Mouse (Mus musculus): ENCODE measurements around the gene Dip2c. TPM values are rescaled to one million over a fixed set of nuclear protein-coding genes. Genes with fewer than 3 reads are reported as not detected.

Dip2c gene
- total RNA-seq, 2 experiments from 2014 or later = 10.8 to 11.4 TPM

DNA sequence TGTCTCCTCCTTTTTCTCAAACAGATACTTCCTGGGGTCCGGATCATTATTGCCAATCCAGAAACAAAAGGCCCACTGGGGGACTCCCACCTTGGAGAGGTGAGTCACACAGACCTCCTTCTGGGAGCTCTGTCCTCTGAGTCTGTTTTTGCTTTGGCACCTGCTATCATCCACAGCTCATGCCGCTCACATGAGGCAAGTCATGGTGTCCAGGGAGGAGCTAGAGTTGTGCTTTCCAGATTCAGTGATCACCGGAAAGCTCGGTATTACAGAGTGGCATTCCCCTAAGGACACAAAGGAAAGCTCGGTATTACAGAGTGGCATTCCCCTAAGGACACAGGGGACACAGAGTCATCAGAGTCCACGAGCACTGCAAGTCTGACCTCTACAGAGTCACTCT is 380.3 kb downstream of the Dip2c start:
- DNase-seq (ENCODE audit: low spot score) = no peak

DNA sequence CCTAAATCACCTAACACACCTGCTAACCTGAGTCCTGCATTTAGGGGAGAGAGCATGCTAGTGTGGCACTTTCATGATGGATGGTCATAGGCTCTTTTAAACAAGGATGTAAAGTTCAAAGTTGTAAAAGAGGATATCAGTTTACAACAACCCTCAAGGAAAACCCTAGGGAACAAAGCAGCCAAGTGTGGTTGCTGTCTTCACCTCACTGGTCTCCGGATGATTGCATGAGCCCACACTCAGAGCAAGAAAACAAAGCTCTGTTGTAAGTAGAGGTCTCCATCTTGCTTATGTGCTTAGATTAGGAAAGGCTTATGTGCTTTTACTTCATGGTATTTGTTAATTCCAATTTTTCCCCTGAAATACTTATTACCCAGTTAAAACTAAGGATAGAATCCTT is 384.4 kb downstream of the Dip2c start:
- no peak for DNase-seq (ENCODE audit: low spot score)

DNA sequence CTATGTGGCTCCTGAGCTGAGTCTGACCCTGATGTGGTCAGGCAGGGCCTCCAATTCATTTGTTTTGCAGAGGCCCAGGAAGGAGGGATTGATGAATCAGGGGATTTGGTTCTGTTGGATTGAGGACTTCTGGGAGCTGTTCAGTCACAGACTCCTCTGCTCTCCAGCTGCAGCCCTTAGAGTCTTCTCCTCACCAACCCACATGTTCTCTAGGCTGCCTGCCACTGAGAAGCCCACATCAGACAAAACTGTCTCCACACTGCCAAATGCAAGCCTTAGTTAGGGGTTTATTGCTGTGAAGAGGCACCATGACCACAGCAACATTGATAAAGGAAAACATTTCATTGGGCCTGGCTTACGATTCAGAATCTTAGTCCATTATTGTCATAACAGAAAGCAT is 387.3 kb downstream of the Dip2c start:
- DNase-seq (ENCODE audit: low spot score) = no peak

DNA sequence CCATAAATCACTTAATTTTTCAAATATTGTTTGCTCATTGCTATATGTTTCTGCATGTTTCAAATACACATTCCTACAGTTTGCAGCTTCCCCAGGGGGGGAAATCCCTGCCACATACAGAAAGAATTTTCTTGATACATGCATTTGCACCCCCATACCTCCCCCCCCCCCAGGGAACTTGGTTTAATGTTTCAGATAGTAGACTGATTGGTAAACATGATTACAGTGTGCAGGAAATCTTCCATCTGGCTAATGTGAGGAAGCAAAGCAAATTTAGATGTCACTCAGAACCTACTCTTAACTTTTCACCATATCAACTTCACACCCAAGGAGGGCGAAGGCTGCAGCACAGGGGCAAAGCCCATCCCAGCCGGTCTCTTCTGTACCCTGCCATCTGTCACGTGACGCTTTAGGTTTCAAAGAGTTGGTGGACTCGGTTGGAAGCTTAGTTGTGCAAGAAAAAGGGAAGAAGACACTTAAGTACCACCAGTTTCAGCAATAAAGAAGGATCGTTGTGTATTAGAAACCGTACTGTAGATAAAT is 391.7 kb downstream of the Dip2c start:
- no peak for DNase-seq (ENCODE audit: low spot score)

DNA sequence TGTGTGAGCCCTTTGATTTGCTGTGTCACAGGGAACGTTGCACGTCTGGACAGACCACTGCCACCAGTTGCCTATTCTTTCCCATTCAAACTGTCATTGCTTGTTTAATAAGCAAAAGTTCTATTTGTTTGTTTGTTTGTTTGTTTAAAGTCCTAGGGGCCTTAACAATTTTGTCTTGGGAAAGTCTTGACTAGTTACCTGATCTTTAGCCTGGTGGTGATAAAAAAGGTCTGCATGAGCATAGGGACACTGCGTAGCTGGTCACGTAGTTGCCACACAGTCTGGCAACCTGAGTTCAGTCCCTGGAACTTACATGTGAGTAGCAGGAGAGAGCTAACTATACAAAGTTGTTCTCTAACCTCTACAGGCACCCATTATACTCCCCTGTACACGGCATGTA is 392.9 kb downstream of the Dip2c start:
- DNase-seq (ENCODE audit: low spot score) = no peak

DNA sequence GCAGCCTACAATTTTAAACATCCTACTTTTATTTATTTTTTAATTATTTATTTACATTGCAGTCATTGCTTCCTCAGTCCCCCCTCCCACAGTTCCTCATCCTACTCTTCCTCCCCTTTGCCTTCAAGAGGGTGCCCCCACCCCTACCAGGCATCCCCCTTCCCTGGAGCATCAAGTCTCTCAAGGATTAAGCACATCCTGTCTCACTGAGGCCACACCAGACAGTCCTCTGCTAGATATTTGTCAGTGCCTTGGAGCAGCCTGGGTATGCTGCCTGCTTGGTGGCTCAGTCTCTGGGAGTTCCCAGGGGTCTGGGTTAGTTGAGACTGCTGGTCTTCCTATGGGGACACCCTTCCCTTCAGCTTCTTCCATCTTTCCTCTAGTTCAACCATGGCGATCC is 397.8 kb downstream of the Dip2c start:
- no peak for DNase-seq (ENCODE audit: low spot score)

DNA sequence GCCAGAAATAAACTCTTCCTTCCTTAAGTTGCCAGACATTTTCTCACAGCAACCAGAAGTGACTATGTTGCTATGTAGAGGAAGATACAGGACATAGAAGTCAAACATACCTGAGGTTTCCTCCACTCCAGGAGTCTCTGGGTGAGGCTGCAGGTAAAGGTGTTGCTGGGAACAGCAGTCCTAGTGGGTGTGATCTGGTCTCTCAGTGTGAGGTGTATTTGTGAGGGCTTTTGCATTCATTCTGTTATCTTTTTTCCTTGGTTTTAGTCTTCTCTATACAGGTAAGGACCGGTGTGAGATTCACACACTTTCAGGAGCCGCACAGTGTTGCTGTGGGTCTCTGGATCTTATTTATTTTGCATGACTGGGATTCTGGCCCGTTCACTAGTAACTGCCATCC is 405.2 kb downstream of the Dip2c start:
- no peak for DNase-seq (ENCODE audit: low spot score)

DNA sequence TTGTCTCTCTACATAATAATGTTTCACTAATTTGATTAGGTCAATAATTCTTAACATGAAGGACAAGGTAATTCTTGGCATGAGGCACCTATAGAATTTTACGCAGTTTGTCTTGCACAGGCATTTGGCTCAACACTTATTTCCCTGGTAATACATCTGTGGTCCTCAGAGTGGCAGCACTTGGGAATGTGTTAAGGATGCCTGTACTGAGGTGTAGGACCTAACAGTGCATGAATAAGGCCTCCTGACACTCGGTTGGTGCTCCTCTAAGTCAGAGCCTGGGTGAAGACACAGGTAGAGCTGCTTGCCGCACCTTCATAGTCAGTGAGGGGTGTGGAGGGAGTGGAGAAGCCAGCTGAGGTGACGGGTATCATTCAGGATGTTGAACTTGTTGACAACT is 407.0 kb downstream of the Dip2c start:
- DNase-seq (ENCODE audit: low spot score) = no peak

DNA sequence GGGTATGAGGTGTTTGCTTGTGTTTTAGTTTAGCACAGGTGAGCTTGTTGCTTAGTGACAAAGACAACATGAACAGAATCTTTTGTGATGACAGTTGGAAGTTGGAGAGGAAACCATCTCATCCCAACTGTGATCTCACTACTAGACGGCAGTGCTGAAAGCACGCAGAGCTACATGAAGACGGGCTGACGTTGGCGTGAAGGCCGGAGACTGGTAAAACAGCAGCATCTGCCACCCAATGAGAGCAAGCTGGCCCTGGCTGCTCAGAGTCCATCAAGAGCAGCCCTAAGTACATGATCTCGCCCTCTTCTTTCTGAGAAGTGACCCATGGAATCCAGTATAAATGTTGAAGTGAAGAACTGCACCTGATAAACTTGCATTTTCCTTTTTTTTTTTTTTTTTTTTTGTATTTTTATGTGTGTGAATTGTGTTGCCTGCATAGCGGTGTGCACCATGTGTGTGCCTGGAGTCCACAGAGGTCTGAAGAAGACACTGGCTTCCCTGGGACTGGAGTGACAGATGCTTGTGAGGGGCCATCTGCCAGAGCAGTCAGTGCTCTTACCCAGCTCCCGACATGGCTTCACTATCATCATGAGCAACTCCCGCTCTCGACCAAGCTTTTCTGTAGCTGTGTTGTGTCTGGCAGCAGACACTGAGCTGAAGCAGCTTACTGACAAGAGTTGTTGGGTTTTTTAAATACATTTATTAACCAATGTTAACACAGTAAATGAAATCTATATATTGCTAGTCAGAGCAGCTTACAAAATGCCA is 408.0 kb downstream of the Dip2c start:
- DNase-seq (ENCODE audit: low spot score) = no peak

DNA sequence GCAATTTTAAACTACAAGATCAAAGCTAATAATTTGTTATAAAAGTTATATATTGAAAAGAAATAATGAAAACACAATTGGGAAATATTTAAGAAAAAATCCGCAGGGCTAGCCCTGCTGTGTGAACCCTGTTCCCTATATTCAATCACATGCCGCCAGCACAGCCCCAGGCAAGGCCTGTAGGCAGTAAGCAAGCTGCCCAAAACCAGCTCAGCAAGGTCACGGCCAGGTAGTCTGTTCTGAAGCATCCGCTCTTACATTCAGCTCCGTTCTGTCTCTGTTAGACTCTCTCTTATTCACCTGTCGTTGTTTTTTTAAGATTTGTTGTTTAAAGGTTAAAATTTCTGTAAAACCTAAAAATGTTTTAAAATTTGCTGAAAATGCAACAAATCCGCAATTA is 409.9 kb downstream of the Dip2c start:
- no peak for DNase-seq (ENCODE audit: low spot score)

DNA sequence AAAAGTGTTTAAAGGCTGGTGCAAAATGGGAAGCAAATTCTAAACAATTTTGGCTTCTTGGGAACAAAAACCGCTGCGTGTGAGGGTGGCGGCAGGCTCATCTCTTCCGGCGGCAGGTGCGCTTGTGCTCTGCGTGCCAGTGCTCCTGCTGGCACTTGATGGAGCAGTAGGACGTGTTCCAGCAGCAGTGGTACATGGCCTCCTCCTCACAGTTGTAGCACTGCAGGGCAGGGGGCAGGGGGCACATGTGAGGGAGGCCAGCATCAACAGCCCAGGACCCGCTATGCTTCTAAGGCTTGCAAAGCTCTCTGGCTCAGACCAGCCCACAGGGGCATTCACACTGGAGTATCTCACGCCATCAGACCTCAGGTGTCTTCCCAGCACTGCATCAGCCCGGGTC is 410.4 kb downstream of the Dip2c start:
- DNase-seq (ENCODE audit: low spot score) = no peak

DNA sequence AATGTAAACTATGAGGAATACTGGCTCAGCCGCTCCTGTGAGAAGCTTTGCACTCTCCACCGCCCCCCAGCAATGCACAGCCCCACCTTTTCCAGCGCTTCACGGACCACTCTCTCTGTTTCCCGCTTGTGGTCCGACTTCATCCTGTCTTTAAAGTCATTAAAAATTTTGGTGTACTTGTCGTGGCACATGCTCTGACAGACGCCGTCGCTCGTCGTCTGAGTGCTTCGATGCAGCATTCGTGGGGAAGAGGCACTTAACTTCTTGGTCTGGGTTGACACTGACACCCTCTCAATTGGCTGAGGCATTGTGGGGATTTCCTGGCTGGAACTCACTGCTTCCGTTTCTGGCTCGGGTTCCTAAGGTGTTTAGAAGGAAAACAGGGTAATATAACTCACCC is 413.0 kb downstream of the Dip2c start:
- no peak for DNase-seq (ENCODE audit: low spot score)

DNA sequence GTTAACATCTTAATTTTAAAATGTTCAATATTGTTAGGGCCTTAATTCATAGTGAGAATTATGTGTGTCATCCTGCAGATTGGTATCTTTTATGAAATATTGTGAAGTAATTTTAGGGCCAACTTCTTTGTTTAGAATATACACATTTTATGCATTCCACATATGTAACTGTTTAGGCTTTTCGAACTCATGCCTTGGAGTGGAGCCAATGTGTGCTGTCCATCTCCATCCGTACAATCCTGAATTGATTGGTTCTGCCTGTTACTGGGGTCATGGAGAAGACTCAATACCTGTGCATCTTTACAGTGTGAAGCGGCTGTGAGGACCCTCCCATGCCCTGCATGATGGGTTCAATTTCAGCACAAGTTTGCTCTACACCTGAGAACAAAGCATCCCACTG is 416.5 kb downstream of the Dip2c start:
- DNase-seq (ENCODE audit: low spot score) = no peak

DNA sequence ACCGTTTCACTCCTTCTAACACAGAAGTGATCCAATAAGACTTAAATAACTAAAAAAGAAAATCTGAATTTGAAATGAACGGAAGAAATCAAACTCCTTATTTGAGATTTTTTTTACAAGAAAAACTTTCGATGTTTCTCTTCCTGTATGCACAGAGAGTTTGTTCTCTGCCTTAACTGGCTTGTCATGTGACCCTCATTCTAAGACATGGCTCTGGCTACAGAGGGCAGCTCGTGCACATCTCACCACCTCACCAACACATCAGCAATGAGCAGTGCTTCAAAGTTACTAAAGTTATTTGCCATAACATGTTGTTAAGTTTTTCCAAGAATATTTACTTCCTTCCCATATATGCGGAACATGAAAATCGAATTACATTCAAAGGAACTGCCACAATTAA is 418.3 kb downstream of the Dip2c start:
- DNase-seq (ENCODE audit: low spot score) = no peak

DNA sequence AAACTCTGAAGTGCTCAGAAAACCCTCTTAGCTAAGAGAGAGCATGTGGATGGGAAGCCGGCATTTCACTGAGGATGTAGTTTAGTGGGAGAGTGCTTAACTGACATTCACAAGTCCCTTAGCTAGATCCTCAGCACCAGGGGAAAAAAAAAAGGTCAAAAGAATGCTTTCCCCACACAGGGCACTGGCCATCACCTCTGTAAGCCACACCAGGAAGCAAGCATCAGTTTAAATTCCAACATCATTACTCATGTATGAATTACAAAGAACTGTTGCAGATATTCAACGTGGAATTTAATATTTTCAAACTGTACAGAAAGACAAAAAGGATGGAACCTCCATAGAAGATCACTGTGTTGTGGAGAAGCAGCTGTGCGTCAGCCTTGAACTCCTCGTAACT is 419.1 kb downstream of the Dip2c start:
- no peak for DNase-seq (ENCODE audit: low spot score)

DNA sequence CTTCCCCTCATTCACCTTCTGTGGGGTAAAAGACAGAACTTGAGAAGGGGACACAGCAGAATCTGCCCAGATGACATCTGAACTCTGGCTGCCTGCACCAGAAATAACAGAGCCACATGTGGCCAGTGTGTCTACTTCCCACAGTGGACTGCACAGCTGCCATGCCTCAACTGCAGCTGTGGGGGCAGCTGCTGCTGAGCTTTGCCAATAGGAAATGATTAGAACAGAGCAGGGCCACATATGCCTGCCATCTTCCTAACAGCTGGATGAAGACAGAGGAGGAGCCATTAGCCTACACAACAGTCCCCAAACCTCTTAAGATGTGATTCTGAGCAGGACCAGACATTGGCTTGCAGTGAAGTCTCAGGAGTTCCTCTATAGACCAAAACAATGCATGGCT is 419.5 kb downstream of the Dip2c start:
- DNase-seq (ENCODE audit: low spot score) = no peak

DNA sequence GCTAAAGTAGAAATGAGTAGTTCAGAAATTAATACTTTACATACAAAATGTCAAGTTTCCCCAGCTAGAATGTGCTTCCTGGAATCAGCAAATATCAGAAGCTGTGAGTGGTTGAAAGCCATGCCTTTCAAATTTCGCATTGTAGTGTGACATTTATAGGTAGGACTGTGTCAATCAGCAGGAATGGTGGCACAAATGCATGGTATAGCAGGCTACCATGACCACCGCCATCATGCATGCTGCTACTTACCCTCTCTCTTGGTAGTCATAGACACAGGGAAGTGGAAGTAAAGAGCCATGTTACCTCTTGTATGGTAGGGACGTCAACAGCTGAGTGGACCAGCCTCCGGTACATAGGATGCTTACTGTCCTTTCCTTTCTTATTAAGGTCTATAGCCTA is 421.0 kb downstream of the Dip2c start:
- no peak for DNase-seq (ENCODE audit: low spot score)

DNA sequence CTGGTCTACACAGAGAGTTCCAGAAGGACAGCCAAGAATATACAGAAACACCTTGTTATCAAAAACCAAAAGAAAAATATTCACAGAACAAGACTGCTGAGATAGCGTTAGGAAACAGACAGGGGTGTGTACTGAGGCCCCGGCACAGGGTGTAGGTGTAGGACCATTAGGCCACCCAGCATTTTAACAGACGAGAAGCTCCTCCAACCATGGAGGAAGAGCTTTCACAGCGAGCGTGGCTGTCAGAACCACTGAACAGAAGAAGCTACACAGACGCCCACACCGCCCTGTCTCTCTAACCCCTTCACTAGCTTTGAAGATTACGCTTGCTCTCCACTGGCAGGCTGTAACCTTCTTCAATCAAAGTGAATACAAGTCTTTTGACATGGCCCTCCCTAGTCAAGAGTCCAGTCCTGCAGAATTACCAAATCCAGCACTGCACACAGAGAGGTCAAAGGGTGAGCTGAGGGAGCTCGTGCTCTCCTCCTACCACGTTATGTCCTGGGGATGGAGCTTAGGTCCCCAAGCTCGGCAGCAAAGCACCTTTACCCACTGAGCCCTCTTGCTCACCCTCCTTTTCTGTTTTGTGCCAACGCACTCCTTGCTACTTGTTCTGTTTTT is 426.4 kb downstream of the Dip2c start:
- DNase-seq (ENCODE audit: low spot score) = no peak

DNA sequence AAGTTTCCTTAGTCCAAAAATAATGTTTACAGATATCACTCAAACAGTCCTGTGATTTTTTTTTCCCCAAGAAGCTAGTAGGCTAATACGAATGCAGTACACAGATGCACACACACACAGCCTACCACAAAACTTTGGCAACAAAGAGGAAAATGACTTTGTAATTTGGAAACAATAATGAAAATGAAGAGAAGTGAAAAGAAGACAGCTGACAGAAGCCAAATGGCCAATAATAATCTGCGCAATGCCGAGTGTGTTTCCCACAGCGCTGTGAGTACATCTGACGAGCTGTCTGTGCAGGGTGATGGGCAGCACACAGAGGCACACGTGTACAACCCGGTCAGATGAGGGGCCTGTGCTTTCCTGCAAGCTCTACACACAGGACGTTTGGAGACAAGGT is 430.4 kb downstream of the Dip2c start:
- DNase-seq (ENCODE audit: low spot score) = no peak

DNA sequence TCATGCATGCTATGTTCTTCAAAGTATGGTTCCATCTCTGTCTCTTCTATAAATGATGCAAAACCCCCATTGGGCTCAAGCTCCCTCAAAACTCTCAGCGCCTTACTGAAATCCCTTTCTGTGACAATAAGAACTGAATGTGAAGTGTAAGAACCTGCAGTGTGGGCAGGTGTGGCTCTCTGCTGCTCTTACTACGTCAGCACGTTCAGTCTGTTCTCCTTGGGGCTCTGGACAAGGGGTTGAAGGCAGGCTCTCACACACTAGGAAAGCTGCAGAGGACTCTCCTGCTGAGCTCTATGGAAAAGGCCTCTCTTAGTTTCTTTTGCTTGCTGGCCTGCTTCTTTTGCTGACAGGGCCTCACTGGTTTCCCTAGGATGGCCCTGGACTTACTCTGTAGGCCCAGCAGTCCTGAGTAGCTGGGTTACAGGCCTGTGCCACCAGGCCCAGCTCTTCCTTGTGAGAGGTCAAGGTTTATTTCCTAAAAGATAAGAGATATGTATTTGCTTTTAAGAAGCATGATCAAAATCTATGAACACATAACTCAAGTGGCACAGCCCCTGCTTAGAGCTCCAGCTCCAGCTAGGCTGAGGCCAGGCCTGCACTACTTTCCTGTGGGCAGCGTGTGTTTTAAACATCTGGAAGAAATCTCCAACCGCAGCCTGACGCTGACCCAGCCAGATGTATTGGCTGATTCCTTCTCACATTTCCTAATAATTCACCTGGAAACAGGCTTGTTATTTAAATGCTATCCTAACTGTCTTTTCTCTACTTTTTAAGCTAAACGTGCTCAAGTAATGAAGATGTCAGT is 432.3 kb downstream of the Dip2c start:
- no peak for DNase-seq (ENCODE audit: low spot score)

DNA sequence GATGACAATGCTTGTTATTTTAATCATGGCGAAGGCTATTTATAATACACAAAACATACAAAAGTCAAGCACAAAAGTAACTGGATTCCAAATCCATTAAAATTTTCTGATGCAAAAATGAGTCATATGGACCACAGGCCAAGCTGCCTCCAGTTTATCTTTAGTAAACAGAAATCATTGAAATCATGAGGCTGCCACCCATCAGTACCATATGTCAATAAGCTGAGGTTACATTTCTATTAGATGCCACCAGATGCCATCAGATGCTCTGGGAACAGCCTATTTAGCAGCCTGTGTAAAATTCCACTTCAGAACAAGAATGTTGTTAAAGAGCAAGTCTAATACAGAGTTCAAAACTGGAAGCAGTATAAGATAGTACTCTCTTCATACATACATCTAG is 436.1 kb downstream of the Dip2c start:
- no peak for DNase-seq (ENCODE audit: low spot score)

DNA sequence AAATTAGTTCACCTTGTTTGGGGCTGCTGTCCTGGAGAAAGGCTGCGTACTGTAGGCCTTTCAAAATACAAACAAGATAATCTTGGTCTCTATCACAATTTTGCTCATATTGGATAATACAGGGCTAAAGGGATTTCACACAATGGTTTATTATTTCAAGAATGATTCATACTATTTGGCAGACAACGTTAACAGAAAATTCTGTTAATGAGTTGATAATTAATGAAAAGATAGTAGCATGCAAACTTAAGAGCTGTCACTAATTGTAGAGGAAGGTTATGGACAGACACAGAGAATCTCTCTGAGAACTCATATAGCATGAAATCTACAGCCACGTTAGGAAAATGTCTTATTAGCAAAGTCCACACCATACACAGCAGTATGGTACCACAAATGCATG is 436.6 kb downstream of the Dip2c start:
- DNase-seq (ENCODE audit: low spot score) = no peak

All from gastrocnemius, adult 18-20 months (tissue).